Mouse (Mus musculus) neural tube, embryonic 12.5 days (tissue): ENCODE data around the gene Fgfr2. TPM values are rescaled to one million over a fixed set of nuclear protein-coding genes. Genes with fewer than 3 reads are reported as not detected.
"Not testable (repeated sequence)": the region's sequence is repeated elsewhere in the genome, so short reads cannot be mapped to it uniquely, and the experiment has no call there.

Experiments used
- ATAC-seq: fragments of 200-750 bp; cut with Nextera tagmentation; 2 replicates; pipeline ENCODE4 v1.8.0; 2017; ENCODE audit warnings: low read depth, mild to moderate bottlenecking, moderate TSS enrichment, moderate library complexity; ENCODE audit not compliant: low FRiP score
- H3K27ac ChIP-seq: fragments of 300-500 bp; sonication (generic); 2 replicates; pipeline ENCODE4 v1.5.1; 2016
- H3K27me3 ChIP-seq: fragments of 300-500 bp; sonication (generic); replicated peaks from 2 replicates; pipeline ENCODE4 v1.6.1; 2016; ENCODE audit warnings: mild to moderate bottlenecking
- H3K36me3 ChIP-seq: fragments of 300-500 bp; sonication (generic); 2 replicates; pipeline ENCODE4 v1.6.1; 2016; ENCODE audit warnings: mild to moderate bottlenecking
- H3K4me1 ChIP-seq: fragments of 300-500 bp; sonication (generic); 2 replicates; pipeline ENCODE4 v1.6.1; 2016
- H3K4me2 ChIP-seq: fragments of 300-500 bp; sonication (generic); replicated peaks from 2 replicates; pipeline ENCODE4 v1.6.1; 2016; ENCODE audit warnings: mild to moderate bottlenecking
- H3K4me3 ChIP-seq: fragments of 300-500 bp; sonication (generic); 2 replicates; pipeline ENCODE4 v1.5.1; 2016
- H3K9ac ChIP-seq: fragments of 300-500 bp; sonication (generic); 2 replicates; pipeline ENCODE4 v1.6.1; 2016; ENCODE audit warnings: mild to moderate bottlenecking
- H3K9me3 ChIP-seq: fragments of 300-500 bp; sonication (generic); 2 replicates; pipeline ENCODE4 v1.6.1; 2016; ENCODE audit warnings: mild to moderate bottlenecking
- WGBS: fragments of 180-500 bp; shearing (Covaris S2); methylation state at CpG from one replicate; pipeline ENCODE4 v1.1.7; 2016; 5-methylcytosine and 5-hydroxymethylcytosine counted together
- polyA plus RNA-seq: library from polyadenylated mRNA; unstranded; fragments of >200 nt; fragmentation: Nextera tagmentation; extraction: Ambion mirVana; gene quantifications from 2 replicates; pipeline ENCODE4 v1.2.1, GENCODE M21; 2016

Fgfr2 gene
- polyA plus RNA-seq, 1 experiment from 2014 or later = 65.0 TPM

DNA sequence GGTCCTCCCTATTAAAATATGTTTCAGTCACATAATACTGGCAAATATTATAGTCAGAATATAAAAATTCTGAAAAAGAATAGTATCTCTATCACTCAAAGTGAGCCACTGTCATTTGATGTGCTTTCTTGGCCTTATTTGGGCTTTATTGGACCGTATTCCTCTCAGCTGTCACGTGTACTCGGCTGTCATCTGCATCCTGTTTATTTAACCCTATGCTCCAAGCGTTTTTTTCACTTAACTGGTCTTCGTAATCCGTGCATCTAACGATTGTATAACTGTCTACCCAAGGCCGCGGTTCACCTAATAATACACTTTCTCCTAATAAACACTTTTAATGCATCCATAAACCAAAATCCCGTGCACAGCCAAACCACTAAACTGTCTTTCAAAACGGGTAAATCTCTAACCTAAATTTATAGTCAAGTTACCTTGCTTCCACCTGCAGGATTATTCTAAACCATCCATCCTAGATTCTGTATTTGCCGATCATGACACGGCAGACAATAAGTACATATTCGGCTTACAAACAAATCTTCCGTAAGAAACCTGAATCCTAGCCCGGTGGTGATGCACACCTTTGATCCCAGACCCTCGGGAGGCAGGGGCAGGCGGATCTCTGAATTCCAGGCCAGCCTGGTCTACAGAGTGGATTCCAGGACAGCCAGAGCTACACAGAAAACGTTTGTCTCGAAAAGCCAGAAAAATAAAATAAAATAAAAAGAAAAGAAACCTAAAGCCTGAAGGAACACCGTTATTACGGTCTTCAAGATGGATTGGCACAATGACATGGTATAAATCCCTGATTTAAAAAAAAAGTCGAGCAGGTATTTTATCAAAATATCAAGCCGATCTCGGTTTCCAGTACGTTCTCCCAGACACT is 2604.7 kb downstream of the Fgfr2 start:
- H3K27ac ChIP-seq = peak overlapping the region; percentile 77; the same call in 1 of the 2 replicates
- peaks cover 2% of the 10 kb centered on the region for H3K36me3 ChIP-seq
- peak overlapping the region; percentile 80 for H3K4me3 ChIP-seq
- no peak for ATAC-seq
- H3K4me2 ChIP-seq = peak overlapping the region; percentile 73
- H3K9ac ChIP-seq = peak overlapping the region; percentile 89
- H3K9me3 ChIP-seq = no peaks in the 10 kb centered on the region
- peaks cover 20% of the 10 kb centered on the region for H3K4me1 ChIP-seq
- WGBS = 48% methylated on average over 26 of the region's 26 CpGs
- no peaks in the 10 kb centered on the region for H3K27me3 ChIP-seq

- Histone ChIP-seq H3K9ac (no peak overlapping the region), H3K36me3 (peaks cover 49% of the 10 kb centered on the region), H3K4me3 (no peak overlapping the region), H3K4me2 (no peak overlapping the region), H3K27me3 (no peaks in the 10 kb centered on the region), H3K27ac (no peak overlapping the region), H3K9me3 (no peaks in the 10 kb centered on the region), H3K4me1 (no peaks in the 10 kb centered on the region)
- ATAC-seq = no peak
- WGBS = 95% methylated on average over 5 of the region's 5 CpGs
Measured at GRCm38 (mm10) chr7:130510243-130510642, 2612.9 kb downstream of the Fgfr2 start.

DNA sequence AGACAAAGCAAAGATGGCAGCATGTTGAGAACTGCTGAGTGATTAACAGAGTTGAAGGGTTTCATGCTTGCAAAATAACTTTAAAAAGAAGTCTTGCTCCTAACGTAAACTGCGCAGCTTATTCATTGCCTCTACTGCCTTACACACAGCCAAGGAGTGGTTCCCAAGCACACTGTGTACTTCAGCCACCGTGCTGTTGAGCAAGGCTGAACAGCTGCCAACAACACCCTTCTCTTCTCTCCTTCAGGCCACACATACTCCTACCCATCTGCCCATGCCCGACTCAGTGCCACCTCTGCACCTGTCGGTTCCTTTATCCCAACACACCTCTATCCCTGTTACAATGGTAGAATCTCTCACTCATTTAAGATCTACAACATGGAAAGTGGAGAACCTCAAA is 2620.1 kb downstream of the Fgfr2 start:
- no peak overlapping the region for H3K27ac ChIP-seq
- H3K9me3 ChIP-seq = no peaks in the 10 kb centered on the region
- WGBS = 93% methylated on average over 5 of the region's 5 CpGs
- no peak overlapping the region for H3K4me3 ChIP-seq
- no peaks in the 10 kb centered on the region for H3K27me3 ChIP-seq
- H3K4me1 ChIP-seq = no peaks in the 10 kb centered on the region
- peaks cover 55% of the 10 kb centered on the region for H3K36me3 ChIP-seq
- ATAC-seq = no peak
- H3K9ac ChIP-seq = no peak overlapping the region
- no peak overlapping the region for H3K4me2 ChIP-seq

GRCm38 (mm10) chr7:130501499-130501898 is 2621.7 kb downstream of the Fgfr2 start:
- Histone ChIP-seq H3K4me3 (no peak overlapping the region), H3K4me1 (no peaks in the 10 kb centered on the region), H3K9me3 (no peaks in the 10 kb centered on the region), H3K9ac (no peak overlapping the region), H3K27me3 (no peaks in the 10 kb centered on the region), H3K4me2 (no peak overlapping the region), H3K36me3 (peaks cover 43% of the 10 kb centered on the region), H3K27ac (no peak overlapping the region)
- no peak for ATAC-seq
- WGBS = 81% methylated on average over 1 of the region's 1 CpGs

GRCm38 (mm10) chr7:130493346-130493745 is 2629.8 kb downstream of the Fgfr2 start:
- no peak overlapping the region for H3K4me3 ChIP-seq
- H3K9ac ChIP-seq = no peak overlapping the region
- H3K4me1 ChIP-seq = no peaks in the 10 kb centered on the region; the same call in 1 of the 2 replicates
- H3K9me3 ChIP-seq = no peaks in the 10 kb centered on the region
- no peaks in the 10 kb centered on the region for H3K27me3 ChIP-seq
- ATAC-seq = no peak
- WGBS = 95% methylated on average over 3 of the region's 3 CpGs
- no peak overlapping the region for H3K27ac ChIP-seq
- H3K36me3 ChIP-seq = no peaks in the 10 kb centered on the region
- H3K4me2 ChIP-seq = no peak overlapping the region

GRCm38 (mm10) chr7:130492026-130492425 is 2631.1 kb downstream of the Fgfr2 start:
- ATAC-seq = no peak
- H3K4me3 ChIP-seq = no peak overlapping the region
- H3K9me3 ChIP-seq = no peaks in the 10 kb centered on the region
- no peaks in the 10 kb centered on the region; the same call in 1 of the 2 replicates for H3K4me1 ChIP-seq
- no peak overlapping the region for H3K9ac ChIP-seq
- H3K36me3 ChIP-seq = peaks cover 6% of the 10 kb centered on the region; the same call in 1 of the 2 replicates
- H3K27me3 ChIP-seq = no peaks in the 10 kb centered on the region
- no peak overlapping the region for H3K4me2 ChIP-seq
- H3K27ac ChIP-seq = no peak overlapping the region

DNA sequence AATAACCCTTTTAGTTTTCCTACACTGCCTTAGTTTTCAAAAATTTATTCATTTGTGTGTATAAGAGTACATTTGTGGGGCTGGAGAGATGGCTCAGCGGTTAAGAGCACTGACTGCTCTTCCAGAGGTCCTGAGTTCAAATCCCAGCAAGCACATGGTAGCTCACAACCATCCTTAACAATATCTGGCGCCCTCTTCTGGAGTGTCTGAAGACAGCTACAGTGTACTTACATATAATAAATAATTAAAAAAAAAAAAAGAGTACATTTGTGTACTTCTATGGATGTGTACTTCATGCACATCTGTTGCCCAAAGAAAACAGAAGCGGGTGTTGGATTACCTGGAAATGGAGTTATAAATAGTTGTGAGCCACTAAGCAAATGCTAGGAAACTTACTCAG is 2644.1 kb downstream of the Fgfr2 start:
- WGBS = 92% methylated on average over 3 of the region's 3 CpGs
- H3K4me1 ChIP-seq, H3K9me3 ChIP-seq, H3K4me3 ChIP-seq, H3K4me2 ChIP-seq, H3K27me3 ChIP-seq, H3K27ac ChIP-seq, ATAC-seq, H3K9ac ChIP-seq: not testable (repeated sequence)
- H3K36me3 ChIP-seq = peaks cover 13% of the 10 kb centered on the region

DNA sequence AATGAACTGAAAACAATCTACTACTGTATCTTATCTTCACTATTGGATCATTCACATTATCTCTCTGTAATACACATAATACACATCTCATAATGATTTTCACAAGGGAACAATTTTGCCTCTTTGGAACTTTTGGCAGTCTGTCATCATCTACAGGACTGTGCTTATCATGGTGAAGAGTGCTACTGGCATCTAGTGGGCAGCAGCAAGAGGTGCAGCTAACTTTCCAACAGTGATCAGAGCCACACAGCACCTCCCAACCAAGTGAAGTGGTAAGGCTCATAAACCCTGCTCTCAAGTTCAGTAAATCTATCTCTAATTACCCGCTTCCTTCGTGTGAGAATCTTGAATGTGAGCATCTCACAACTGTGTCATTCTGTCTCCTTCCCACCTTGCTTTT is 2647.2 kb downstream of the Fgfr2 start:
- WGBS = 17% methylated on average over 2 of the region's 2 CpGs
- no peak overlapping the region for H3K9ac ChIP-seq
- ATAC-seq = 0 out of 2 replicates have a peak, but pooled peaks have one; percentile 21
- no peak overlapping the region for H3K27ac ChIP-seq
- no peak overlapping the region for H3K4me3 ChIP-seq
- no peak overlapping the region for H3K4me2 ChIP-seq
- no peaks in the 10 kb centered on the region for H3K27me3 ChIP-seq
- peaks cover 23% of the 10 kb centered on the region for H3K4me1 ChIP-seq
- H3K9me3 ChIP-seq = no peaks in the 10 kb centered on the region
- peaks cover 8% of the 10 kb centered on the region for H3K36me3 ChIP-seq

- Histone ChIP-seq H3K9ac (no peak overlapping the region), H3K4me2 (no peak overlapping the region), H3K36me3 (no peaks in the 10 kb centered on the region), H3K4me3 (no peak overlapping the region), H3K9me3 (no peaks in the 10 kb centered on the region), H3K27ac (no peak overlapping the region), H3K4me1 (peaks cover 32% of the 10 kb centered on the region), H3K27me3 (no peaks in the 10 kb centered on the region)
- 65% methylated on average over 3 of the region's 3 CpGs for WGBS
- ATAC-seq = no peak
Measured at GRCm38 (mm10) chr7:130473881-130474280, 2649.3 kb downstream of the Fgfr2 start.

- Histone ChIP-seq H3K4me2 (no peak overlapping the region), H3K27me3 (no peaks in the 10 kb centered on the region), H3K4me1 (peaks cover 32% of the 10 kb centered on the region), H3K27ac (no peak overlapping the region), H3K9me3 (no peaks in the 10 kb centered on the region), H3K9ac (no peak overlapping the region), H3K4me3 (no peak overlapping the region), H3K36me3 (no peaks in the 10 kb centered on the region)
- 12% methylated on average over 6 of the region's 6 CpGs for WGBS
- ATAC-seq = 0 out of 2 replicates have a peak, but pooled peaks have one; percentile 37
Measured at GRCm38 (mm10) chr7:130472683-130473082, 2650.5 kb downstream of the Fgfr2 start.

DNA sequence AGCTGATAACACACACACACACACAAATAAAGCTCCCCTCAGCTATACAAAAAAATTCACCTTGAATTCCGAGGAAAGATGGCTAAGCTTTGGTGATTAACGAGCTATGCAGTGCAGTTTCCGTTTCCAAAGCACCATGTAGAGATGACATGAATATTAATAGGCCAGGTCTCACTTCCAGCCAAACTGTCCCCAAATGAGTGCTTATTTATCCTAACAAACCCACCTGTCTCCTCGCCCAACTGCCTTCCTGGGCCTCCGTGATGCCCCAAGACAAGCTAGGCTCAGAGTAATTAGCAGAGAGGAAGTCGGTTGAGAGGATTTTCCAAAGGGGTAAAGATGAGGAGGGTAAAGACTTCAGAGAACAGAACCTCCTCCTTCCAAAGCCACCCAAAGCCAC is 2652.1 kb downstream of the Fgfr2 start:
- H3K9ac ChIP-seq = no peak overlapping the region
- H3K4me3 ChIP-seq = no peak overlapping the region
- WGBS = 28% methylated on average over 6 of the region's 6 CpGs
- no peak for ATAC-seq
- H3K4me2 ChIP-seq = no peak overlapping the region
- no peaks in the 10 kb centered on the region for H3K27me3 ChIP-seq
- H3K27ac ChIP-seq = no peak overlapping the region
- peaks cover 32% of the 10 kb centered on the region for H3K4me1 ChIP-seq
- peaks cover under 1% of the 10 kb centered on the region; the same call in 1 of the 2 replicates for H3K36me3 ChIP-seq
- H3K9me3 ChIP-seq = no peaks in the 10 kb centered on the region

GRCm38 (mm10) chr7:130455587-130456246 is 2667.4 kb downstream of the Fgfr2 start:
- Histone ChIP-seq H3K4me1 (no peaks in the 10 kb centered on the region), H3K9me3 (no peaks in the 10 kb centered on the region), H3K27ac (no peak overlapping the region), H3K27me3 (no peaks in the 10 kb centered on the region), H3K9ac (no peak overlapping the region), H3K36me3 (peaks cover 27% of the 10 kb centered on the region), H3K4me2 (no peak overlapping the region), H3K4me3 (no peak overlapping the region)
- WGBS = 71% methylated on average over 4 of the region's 4 CpGs
- no peak for ATAC-seq
